Comparison of ENCODE assay signal across 14 mouse cellular contexts in genomic region chr2:92299896-92300295, GRCm38 (mm10).
DNase-seq lines count a peak whose midpoint lies in the region; ATAC-seq and TF ChIP-seq lines count a peak whose summit lies in the region.
"Had no signal": no experiment of that assay in that cellular context is flagged by ENCODE, and none has a peak within 500 bp of the region (broad histone marks: within the 10 kb centered on the region; RNA-seq: fewer than 3 reads in every experiment).

No protein-coding gene starts in this region.

- no peaks in the 10 kb centered on the region for H3K9me3 ChIP-seq in hindbrain, embryonic 13.5 days
- no peaks in the 10 kb centered on the region for H3K9me3 ChIP-seq in hindbrain, embryonic 14.5 days (ENCODE audit: control insufficient read depth, low read length)
- no peaks in the 10 kb centered on the region for H3K9me3 ChIP-seq in forebrain, embryonic 14.5 days (replicated peaks; ENCODE audit: control insufficient read depth, low read length)
- no peaks in the 10 kb centered on the region for H3K9me3 ChIP-seq in midbrain, embryonic 14.5 days (ENCODE audit: control insufficient read depth, low read length)
- no peaks in the 10 kb centered on the region for H3K9me3 ChIP-seq in kidney, embryonic 16.5 days (ENCODE audit: low read length)
- H3K9me3 ChIP-seq: neural tube, embryonic 13.5 days had no signal

- no peaks in the 10 kb centered on the region for H3K79me2 ChIP-seq in C2C12 (ENCODE audit: control insufficient read depth, insufficient read depth)

- H3K27me3 ChIP-seq in hindbrain, embryonic 13.5 days: no peaks in the 10 kb centered on the region
- no peaks in the 10 kb centered on the region for H3K27me3 ChIP-seq in hindbrain, embryonic 14.5 days (ENCODE audit: control insufficient read depth, insufficient read depth, low read length)
- H3K27me3 ChIP-seq in C2C12 (ENCODE audit: control insufficient read depth, insufficient read depth, insufficient read length): no peaks in the 10 kb centered on the region
- H3K27me3 ChIP-seq in forebrain, embryonic 14.5 days (replicated peaks; ENCODE audit: control insufficient read depth, insufficient read depth, low read length): no peaks in the 10 kb centered on the region
- H3K27me3 ChIP-seq in midbrain, embryonic 14.5 days (ENCODE audit: control insufficient read depth, insufficient read depth, low read length): no peaks in the 10 kb centered on the region
- H3K27me3 ChIP-seq in kidney, embryonic 16.5 days (ENCODE audit: insufficient read depth, low read length): no peaks in the 10 kb centered on the region
- H3K27me3 ChIP-seq: neural tube, embryonic 13.5 days had no signal

- H3K4me1 ChIP-seq in hindbrain, embryonic 13.5 days (replicated peaks): peaks cover 12% of the 10 kb centered on the region
- peaks cover 13% of the 10 kb centered on the region; the same call in 1 of the 2 replicates for H3K4me1 ChIP-seq in hindbrain, embryonic 14.5 days (replicated peaks; ENCODE audit: control insufficient read depth, insufficient read depth, low read length)
- H3K4me1 ChIP-seq in forebrain, embryonic 14.5 days (ENCODE audit: control insufficient read depth, insufficient read depth, low read length): peaks cover 8% of the 10 kb centered on the region
- H3K4me1 ChIP-seq in midbrain, embryonic 14.5 days (ENCODE audit: control insufficient read depth, insufficient read depth, low read length): peaks cover 14% of the 10 kb centered on the region; the same call in 1 of the 2 replicates
- no peaks in the 10 kb centered on the region for H3K4me1 ChIP-seq in kidney, embryonic 16.5 days (ENCODE audit: insufficient read depth, low read length)

- no peaks in the 10 kb centered on the region for H3K36me3 ChIP-seq in hindbrain, embryonic 13.5 days
- no peaks in the 10 kb centered on the region for H3K36me3 ChIP-seq in hindbrain, embryonic 14.5 days (replicated peaks; ENCODE audit: control insufficient read depth, insufficient read depth)
- no peaks in the 10 kb centered on the region for H3K36me3 ChIP-seq in C2C12 (ENCODE audit: control insufficient read depth, insufficient read depth)
- no peaks in the 10 kb centered on the region for H3K36me3 ChIP-seq in forebrain, embryonic 14.5 days (ENCODE audit: control insufficient read depth, insufficient read depth, low read length)
- H3K36me3 ChIP-seq in midbrain, embryonic 14.5 days (ENCODE audit: control insufficient read depth, insufficient read depth, low read length): no peaks in the 10 kb centered on the region
- H3K36me3 ChIP-seq in kidney, embryonic 16.5 days (ENCODE audit: insufficient read depth, low read length): no peaks in the 10 kb centered on the region
- H3K36me3 ChIP-seq: neural tube, embryonic 13.5 days had no signal

- TF ChIP-seq CTCF in C2C12 (IDR thresholded peaks at IDR 0.05; ENCODE audit: control insufficient read depth, insufficient read depth, insufficient read length): peak; percentile 4

- H3K27ac ChIP-seq in hindbrain, embryonic 13.5 days: peak overlapping the region; percentile 41; the same call in 1 of the 2 replicates
- H3K27ac ChIP-seq in hindbrain, embryonic 14.5 days: no peak overlapping the region
- H3K27ac ChIP-seq in forebrain, embryonic 14.5 days (ENCODE audit: low read depth, low read length): no peak overlapping the region
- H3K27ac ChIP-seq in midbrain, embryonic 14.5 days (replicated peaks; ENCODE audit: low read depth, low read length): no peak overlapping the region
- no peak overlapping the region for H3K27ac ChIP-seq in kidney, embryonic 16.5 days (ENCODE audit: low read length)
- H3K27ac ChIP-seq: liver, embryonic 14.5 days; neural tube, embryonic 13.5 days had no signal

- no peaks in the 10 kb centered on the region for H3K79me3 ChIP-seq in C2C12 (ENCODE audit: low read depth)

- no peak overlapping the region for H3ac ChIP-seq in C2C12 (ENCODE audit: control insufficient read depth, insufficient read length, low read depth)

- H3K9ac ChIP-seq in hindbrain, embryonic 13.5 days: no peak overlapping the region
- H3K9ac ChIP-seq in hindbrain, embryonic 14.5 days: no peak overlapping the region
- no peak overlapping the region for H3K9ac ChIP-seq in forebrain, embryonic 14.5 days (ENCODE audit: low read length)
- no peak overlapping the region for H3K9ac ChIP-seq in midbrain, embryonic 14.5 days (replicated peaks; ENCODE audit: low read length)
- no peak overlapping the region for H3K9ac ChIP-seq in kidney, embryonic 16.5 days (replicated peaks; ENCODE audit: low read length)
- H3K9ac ChIP-seq: liver, embryonic 14.5 days; neural tube, embryonic 13.5 days had no signal

- H3K4me3 ChIP-seq in hindbrain, embryonic 13.5 days: no peak overlapping the region
- no peak overlapping the region for H3K4me3 ChIP-seq in hindbrain, embryonic 14.5 days (replicated peaks; ENCODE audit: low read length)
- no peak overlapping the region for H3K4me3 ChIP-seq in C2C12 (ENCODE audit: insufficient read depth, poor library complexity, severe bottlenecking)
- H3K4me3 ChIP-seq in forebrain, embryonic 14.5 days (ENCODE audit: low read depth, low read length): no peak overlapping the region
- H3K4me3 ChIP-seq in midbrain, embryonic 14.5 days (replicated peaks; ENCODE audit: low read depth, low read length): no peak overlapping the region
- no peak overlapping the region for H3K4me3 ChIP-seq in kidney, embryonic 16.5 days (ENCODE audit: low read length)
- H3K4me3 ChIP-seq: neural tube, embryonic 13.5 days had no signal

- no peak for ATAC-seq in hindbrain, embryonic 13.5 days (ENCODE audit: low FRiP score)
- ATAC-seq in hindbrain, embryonic 14.5 days (ENCODE audit: low FRiP score): no peak
- ATAC-seq in forebrain, embryonic 14.5 days: no peak
- no peak for ATAC-seq in midbrain, embryonic 14.5 days (ENCODE audit: low FRiP score, low TSS enrichment)
- no peak for ATAC-seq in kidney, embryonic 16.5 days (ENCODE audit: low FRiP score, low TSS enrichment)
- ATAC-seq: intestine, postnatal 0 days had no signal

- no peak for DNase-seq in hindbrain, embryonic 14.5 days (ENCODE audit: low spot score)
- DNase-seq in forebrain, embryonic 14.5 days (ENCODE audit: low spot score): peak; percentile 20
- DNase-seq in midbrain, embryonic 14.5 days: peak; percentile 59
- no peak for DNase-seq in spleen, postnatal 4 days (ENCODE audit: low spot score in 2 of 2)
- no peak for DNase-seq in frontal cortex, postnatal 10 days (ENCODE audit: low spot score in 2 of 2)
- DNase-seq: cerebellum, postnatal 10 days; heart, postnatal 10 days; right cerebral cortex, postnatal 25 days had no signal

- H3K4me2 ChIP-seq in hindbrain, embryonic 13.5 days: no peak overlapping the region
- no peak overlapping the region for H3K4me2 ChIP-seq in hindbrain, embryonic 14.5 days (replicated peaks)
- H3K4me2 ChIP-seq in forebrain, embryonic 14.5 days (ENCODE audit: low read length): no peak overlapping the region
- H3K4me2 ChIP-seq in midbrain, embryonic 14.5 days (ENCODE audit: low read length): no peak overlapping the region
- H3K4me2 ChIP-seq in kidney, embryonic 16.5 days (replicated peaks; ENCODE audit: low read depth, low read length): no peak overlapping the region
- H3K4me2 ChIP-seq: neural tube, embryonic 13.5 days had no signal

- WGBS in hindbrain, embryonic 13.5 days: 66% methylated on average over 10 of the region's 10 CpGs
- WGBS in hindbrain, embryonic 14.5 days: 55% methylated on average over 10 of the region's 10 CpGs
- 53% methylated on average over 10 of the region's 10 CpGs for WGBS in forebrain, embryonic 14.5 days
- 19% methylated on average over 10 of the region's 10 CpGs for WGBS in midbrain, embryonic 14.5 days
- WGBS in kidney, embryonic 16.5 days: 74% methylated on average over 10 of the region's 10 CpGs

TF ChIP-seq in C2C12, 6 proteins besides CTCF, POLR2A, EP300 and RAD21:
- TF ChIP-seq MYOG (IDR thresholded peaks at IDR 0.05; ENCODE audit: control insufficient read depth, extremely low read depth, insufficient read length): no peak
- TF ChIP-seq CEBPB (IDR thresholded peaks at IDR 0.05; ENCODE audit: low read depth): no peak
- TF ChIP-seq USF1 (IDR thresholded peaks at IDR 0.05; ENCODE audit: low read depth): no peak
- no peak for TF ChIP-seq MYOD1 (IDR thresholded peaks at IDR 0.05; ENCODE audit: control insufficient read depth, insufficient read length, low read depth)
- TF ChIP-seq MAX (IDR thresholded peaks at IDR 0.05): no peak
- no peak for TF ChIP-seq FOSL1 (IDR thresholded peaks at IDR 0.05; ENCODE audit: insufficient read depth, low read length, poor library complexity, severe bottlenecking)
TF ChIP-seq in C2C12: peak in this region for 0.

Comparison
In these comparisons a context has a peak if more than half of its experiments do, and no peak if none do; other contexts are left out.
1. DNase-seq: peak in forebrain, embryonic 14.5 days (single experiment) and midbrain, embryonic 14.5 days (single experiment); none in hindbrain, embryonic 14.5 days (single experiment), spleen, postnatal 4 days (0 of 2) and frontal cortex, postnatal 10 days (0 of 2).